Mouse (Mus musculus) right cerebral cortex, postnatal 4 days (tissue): ENCODE results near the gene Rnf185.
A peak's percentile ranks its signal among the peaks of the same experiment; 100 is the strongest.

Source experiments
- DNase-seq: peaks from one replicate; pipeline ENCODE4 v3.0.0-alpha.2; 2022

Gene Rnf185

DNA sequence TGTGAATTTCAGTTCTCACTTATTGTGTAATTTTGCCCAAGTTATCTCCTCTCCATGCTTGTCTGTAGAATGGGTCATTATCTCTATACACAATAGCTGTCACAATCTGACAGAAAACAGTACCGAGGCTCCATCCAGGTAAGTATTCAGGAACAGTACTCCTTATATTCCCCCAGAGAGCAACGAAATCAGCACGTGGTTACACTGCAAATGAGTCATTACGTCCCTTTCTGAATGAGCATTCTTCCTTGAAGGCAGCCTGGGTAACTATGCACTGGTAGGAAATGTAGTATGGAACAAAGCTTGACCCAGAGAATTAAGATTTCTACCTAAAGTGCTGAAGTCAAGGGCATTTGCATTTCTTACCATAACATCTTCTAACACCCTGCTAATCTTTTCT is 9.5 kb downstream of the Rnf185 start:
- DNase-seq = no peak

DNA sequence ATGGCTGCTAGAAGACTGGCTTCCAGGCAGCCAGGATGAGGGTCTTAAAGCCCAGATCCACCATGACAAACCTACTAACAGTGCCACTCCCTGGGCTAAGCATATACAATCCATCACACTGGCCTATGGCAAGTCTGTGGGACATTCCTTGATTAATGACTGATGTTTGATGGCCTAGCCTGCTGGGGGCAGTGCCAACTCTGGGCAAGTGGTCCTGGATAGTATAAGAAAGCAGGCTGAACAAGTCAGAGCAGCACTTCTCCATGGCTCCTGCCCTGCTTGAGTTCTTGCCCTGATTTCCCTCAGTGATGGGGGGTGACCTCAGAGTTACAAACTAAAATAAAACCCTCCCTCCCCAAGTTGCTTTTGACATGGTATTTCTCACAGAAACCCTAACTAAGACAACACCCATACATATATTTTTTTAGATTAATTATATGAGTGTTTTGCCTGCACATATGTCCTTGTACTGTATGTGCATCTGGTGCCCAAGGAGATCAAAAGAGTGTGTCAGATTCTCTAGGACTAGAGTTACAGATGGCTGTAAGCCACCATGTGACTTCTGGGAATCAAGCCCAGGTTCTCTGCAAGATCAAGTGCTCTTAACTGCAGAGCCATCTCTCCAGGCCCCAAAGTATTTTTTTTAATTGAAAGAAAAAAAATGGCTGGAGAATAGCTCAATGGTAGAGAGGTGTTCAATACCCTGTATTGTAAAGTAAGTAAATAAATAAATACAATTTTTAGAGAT is 10.3 kb downstream of the Rnf185 start:
- DNase-seq = no peak

DNA sequence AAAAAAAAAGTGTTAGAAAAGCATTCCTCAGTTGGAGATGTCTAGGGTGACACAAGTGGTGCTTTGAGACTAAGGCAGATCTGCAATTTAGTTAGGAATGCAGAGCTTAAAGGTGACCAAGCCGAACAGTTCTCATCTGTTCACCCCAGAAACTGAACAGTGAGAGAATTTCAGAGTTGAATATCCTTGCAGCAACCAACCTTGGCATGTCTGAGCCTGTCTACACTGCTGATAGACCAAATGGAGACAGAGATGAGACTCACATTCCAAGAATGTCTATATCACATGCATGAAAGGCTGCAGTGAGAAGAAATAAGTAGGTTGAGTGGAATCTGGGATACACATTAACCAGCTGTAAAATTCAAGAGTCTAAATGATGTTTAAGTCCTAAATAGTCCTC is 14.5 kb downstream of the Rnf185 start:
- no peak for DNase-seq

DNA sequence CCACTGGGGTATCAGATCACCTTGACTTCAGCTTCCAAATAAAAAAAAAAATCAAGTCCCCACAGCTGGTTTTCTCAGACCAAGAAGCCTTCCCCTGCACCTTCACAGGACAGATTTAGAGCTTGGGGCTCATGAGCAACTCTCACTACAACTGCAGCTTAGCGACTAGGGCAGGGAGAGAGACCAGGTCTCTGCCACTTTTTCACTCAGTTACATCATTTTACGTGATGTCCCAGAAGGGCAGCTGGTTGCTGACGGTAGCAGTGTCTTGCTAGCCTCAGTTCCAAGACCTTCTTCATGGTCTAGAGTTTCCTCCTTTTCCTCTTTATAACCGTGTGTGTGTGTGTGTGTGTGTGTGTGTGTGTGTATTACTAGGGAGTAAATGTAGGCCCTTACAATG is 18.4 kb downstream of the Rnf185 start:
- DNase-seq = no peak

DNA sequence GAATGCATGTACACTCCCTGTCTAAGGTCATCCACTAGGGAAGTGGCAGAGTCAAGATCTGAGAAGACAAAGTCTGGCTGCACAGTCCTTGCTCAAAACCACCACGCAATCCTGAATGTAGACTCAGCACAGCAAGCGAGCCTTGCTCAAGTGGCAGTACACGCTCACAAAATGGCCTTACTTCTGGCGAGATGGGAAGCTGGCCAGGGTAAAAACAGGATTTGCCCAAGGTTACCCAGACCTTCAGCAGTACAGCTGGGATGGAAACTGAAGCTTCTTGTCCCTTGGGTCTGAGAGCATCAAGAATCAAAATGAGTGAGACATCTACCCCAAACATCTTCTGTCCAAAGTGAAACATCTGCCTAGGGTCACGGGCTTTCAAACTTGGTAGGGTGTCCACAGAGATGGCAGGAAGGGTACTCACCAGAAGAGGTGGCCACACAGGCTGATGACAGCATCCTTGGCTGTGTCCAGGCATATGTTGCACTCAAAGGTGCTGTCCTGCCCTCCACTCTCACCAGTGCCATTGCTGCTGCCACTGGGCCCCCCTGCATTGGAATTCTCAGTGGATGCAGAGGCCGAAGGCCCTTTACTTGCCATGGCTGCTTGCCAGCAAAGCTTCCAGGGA is 20.1 kb downstream of the Rnf185 start:
- DNase-seq = no peak

DNA sequence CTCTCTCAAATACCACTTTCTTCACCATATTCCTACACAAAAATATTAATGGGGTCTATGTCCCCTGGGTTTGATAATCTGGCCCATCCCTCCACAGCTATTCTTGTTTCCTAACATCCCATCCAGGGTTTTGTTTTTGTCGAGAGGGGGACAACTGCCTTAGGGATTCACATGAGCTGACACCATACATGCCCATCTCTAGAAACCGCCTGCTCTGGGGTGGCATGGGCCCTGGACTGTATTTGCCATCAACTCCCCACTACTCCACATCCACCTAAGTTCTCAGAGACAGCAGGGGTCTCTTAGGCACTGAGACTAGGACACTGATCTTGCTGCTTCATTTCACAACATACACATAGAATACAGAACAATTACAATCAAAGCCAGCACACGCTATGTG is 20.6 kb downstream of the Rnf185 start:
- DNase-seq = no peak

DNA sequence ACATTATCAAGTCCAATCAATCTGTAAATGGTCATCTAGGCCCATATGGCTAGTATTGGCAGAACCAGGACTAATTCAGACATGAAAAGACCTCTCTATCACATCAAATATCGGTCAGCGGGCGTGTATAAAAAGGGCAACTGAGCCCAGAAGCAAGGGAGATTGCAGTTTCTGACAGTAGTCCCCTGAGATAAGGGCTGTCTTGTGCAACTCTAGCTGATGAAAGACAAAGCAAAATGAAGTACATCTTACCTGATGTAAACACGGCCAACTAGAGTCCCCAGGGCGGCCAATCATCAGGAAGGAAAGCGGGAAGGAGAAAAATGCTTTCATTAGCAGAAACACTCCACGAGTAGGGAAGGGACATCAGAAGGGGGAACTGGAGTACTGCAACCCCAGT is 23.5 kb downstream of the Rnf185 start:
- no peak for DNase-seq

DNA sequence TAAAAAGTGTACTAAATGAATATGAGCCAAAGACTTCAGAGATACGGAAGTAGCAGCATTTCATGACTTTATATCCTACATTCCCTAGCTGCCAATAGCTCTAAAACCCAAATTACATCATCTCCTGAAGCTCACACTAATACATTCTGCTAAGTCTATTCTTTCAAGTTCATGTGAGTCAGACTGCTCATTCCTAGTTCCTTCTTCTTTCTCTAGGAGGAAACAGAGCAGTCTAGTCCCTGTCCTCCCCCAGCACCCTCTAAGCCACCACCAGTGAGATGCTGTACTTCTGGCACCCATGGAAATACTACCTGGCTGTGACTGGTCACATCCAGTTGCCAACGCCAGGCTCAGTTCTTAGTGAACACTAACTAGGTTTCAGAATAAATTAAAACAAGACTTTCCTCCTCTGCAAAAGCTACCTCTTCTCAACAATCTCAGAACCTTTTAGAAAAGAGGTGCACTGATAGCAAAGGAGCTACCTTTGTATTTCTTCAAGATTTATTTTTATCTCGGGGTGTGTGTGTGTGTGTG is 24.4 kb downstream of the Rnf185 start:
- DNase-seq = no peak

DNA sequence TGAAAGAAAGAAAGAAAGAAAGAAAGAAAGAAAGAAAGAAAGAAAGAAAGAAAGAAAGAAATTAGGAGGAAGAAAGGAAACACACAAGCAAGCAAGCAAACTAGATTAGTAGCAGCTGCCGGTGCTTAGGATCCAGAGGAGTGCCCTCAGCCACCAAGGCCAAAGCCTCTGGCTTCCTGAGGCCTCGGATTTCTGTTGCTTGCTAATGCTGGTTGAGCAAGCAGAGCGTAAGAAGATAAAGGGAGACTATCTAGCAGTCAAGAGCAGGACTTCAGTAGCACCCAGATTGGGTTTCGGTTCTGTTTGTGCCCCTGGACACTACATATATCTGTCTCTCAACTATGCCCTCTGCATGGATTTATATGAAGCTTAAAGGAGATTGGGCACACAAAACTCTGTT is 29.9 kb downstream of the Rnf185 start:
- no peak for DNase-seq

DNA sequence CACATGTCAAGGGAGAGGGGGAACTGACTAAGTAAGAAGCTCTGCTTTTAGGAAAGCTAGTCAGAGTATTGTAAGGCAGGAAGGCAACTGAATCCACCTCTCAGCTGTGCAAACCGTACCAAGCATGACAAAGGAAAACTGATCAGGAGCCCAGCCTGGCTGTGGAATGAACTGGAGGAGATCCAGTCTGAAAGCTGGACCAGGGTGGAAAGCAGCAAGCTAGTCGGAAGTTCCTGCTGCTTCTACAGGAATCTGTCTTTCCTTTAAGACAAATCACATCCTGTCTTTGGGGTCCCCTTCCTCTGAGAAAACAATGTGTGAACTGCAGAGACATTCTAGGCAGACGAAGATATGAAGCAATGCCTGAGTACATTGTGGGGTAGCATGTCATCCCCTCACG is 33.4 kb downstream of the Rnf185 start:
- no peak for DNase-seq

DNA sequence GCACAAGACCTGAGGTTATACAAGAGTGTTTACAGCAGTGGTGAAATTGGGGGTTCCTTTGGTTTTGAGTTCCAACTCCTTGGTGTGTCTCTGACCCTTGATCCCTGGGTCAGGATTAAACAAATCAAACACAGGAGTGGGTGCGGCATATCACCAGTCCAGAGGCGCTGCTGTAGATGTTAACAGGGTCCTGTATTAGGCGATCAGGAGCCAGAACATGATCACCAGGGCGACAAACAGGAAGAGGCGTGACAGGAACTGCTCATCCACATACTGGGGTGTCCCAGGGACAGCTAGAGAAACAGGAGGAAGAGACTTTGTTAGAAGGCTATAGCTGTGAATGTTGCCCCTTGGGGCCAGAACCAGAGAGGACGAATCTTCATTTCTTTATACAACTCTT is 34.4 kb downstream of the Rnf185 start:
- DNase-seq = no peak

DNA sequence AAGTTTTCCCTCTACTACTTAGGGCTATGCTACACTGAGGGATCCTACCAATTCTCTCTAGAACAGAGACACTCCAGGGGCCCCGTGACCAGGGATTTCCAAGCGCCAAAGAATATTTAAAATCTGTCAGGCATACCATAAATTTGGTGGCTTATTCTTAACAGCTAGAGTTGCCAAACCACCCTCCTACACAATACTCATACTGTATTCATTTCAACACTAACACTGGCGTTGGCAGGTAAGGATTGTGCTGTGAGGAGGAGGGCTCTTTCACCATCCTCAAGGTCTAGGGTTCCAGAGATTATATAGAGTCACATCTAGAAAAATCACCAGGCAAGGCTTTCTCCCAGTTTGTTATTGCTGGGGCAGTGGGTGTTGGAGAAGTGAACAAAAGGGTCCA is 35.8 kb downstream of the Rnf185 start:
- DNase-seq = no peak

DNA sequence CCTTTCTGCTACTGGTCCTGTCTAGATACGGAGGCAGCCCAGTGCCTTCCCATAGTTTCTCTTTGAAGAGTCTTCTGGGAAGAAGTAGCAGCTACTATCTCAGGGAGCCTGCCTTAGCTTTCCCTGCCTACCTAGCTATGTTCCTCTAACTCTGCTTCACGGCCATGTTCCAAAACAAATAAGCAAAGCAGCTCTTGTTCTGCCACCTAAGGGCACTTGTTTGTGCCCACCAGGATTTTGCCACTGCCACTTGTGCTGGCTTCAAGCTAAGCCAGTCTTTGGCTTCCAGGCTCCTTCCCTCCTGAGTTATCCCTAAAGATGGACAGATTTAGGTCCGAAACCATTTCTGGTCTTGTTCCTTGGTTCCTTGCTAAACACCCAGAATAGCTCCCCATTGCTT is 40.1 kb downstream of the Rnf185 start:
- no peak for DNase-seq

DNA sequence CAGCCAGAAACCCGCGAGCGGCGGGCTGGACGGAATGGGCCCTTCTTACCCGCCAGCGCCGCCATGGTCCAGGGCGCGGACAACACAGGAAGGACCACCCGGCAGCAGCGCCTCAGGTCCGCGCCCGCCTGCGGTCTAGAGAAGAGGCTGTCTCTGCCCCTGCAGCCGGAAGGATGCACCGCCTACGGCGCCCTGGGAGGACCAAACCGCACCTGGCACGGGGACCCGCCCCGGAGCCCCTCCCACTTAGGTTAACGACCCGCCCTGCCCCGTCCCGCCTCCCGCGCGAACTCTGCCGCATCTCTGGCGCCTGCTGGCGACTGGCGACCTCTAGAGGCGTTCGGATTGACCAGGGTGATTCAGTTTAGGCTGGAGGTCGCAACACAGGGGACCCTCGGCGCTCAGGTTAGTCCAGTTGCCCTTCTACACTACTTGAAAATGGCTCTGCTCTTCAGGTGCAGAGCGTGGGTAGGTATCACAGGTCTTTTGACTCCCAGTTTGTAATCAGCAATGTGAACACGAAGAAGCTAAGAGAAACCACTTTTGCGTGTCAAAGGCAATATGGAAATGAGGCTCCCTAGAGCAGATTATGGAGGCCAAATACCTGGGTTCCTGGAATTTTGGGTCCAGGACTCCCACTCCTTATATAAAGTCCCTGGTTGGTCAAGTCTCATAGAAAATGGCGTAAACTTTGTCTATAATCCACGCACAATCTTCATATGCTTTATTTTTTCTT is 43.0 kb downstream of the Rnf185 start, which contains the start of gene Limk2:
TSS of gene Limk2 (minus strand) at position 193 of the 736 bp plus-strand sequence.
- DNase-seq = peak; percentile 80

DNA sequence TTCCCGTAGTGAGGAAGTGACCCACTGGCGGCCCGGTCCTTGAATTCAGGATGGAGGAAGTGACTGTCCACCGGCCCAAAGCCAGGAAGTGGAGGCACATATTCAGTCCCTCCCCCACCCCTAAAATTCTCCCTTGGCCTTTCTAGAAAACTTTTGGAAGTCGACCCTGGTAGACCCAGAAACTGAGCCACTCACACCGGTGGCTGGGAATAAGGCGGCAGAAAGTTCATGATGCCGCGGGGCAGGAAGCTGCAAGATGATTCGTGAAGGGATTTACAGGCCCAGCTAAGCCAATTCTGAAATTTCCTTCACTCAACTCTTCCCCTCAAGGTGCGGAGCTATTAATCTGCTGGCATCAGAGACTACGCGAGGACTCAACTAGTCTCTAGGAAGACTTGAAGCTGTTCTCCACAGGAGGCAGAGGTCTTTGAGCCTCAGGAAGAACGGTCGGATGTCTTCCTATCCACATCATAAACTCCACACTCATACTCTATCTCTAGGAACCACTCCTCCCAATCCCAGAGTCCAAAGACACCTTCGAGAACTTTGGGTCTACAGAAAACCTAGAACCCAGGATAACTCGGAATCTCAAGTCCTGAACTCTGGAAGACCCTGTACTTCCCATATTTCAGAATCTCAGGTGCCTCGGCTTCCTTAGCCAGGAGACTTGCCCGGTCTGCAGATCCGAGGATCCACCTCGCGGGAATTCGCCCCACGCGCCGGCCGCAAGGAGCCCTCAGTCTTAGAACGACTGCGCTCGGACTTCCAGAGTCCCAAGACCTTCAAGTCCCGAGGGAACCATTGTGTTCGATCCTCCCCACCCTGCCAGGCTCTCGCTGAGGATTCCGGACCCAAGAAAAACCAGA is 43.8 kb downstream of the Rnf185 start:
- DNase-seq = no peak

DNA sequence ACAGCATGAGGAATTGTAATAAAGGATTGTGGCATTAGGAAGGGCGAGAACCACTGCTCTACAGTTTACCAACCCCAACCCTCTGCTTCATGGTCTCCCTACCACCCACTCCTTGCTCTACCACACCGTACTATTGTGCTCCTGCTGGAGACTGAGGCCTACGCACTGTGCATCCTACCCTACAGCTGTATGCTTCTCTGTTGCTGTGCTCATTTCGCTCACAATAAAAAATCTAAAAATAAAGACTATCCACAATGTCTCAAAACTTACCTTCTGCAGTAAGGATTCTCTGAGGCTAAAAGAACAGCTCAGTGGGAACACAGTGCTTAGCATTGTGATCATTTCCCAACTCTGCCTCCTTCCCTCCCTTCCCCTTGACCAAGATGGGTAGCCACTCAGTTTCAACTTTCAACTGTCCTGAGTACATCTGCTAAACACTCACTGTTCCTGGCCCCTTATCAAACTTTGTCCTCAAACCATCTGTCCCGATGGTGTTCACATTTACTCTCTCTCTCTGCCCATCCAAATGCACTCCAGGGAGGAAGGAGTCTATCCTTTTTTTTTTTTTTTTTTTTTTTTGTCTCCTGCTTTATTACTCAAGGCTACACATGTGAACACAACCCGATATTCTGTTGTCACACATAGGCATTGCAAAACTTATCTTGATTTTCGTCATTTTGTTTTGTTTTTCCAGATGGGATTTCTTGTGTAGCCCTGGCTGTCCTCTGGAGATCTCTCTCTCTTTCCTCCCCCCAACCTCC is 47.7 kb downstream of the Rnf185 start:
- no peak for DNase-seq

DNA sequence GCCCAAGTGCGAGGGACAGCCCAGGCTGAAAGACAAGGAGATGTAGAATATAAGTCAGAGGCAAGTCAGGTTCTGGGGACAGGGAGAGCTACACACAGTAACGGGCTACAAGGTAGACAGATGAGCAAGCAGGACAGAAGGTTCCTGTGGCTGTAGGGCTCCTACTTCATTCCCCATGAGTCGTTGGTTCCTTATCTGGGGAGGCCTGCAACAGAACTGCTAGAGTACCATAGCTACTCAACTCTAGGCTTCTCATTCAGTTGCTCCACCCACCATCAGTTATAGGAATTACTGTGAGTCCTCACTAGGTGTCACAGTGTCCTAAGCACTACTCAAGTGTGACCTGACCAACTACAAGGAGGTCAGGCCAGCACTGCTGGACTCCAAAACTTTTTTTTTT is 49.1 kb downstream of the Rnf185 start:
- no peak for DNase-seq

DNA sequence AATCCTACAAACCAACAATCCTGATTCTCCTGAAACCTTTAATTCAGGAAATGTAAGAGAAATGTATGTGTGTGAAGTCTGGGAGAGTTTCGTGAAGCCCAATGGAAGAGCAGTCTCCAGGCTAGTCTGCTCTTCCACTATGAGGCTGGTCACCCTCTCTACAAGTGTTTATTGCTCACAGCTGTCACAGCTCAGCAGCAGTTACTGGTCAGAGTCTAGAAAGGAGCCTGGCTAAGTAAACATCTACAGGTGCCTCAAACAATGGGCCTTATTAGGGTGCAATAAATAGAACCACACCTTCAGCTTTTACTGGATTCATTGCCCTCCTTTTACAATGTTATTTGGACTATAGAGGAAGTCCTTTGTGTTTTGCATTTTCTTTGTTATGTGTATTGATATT is 53.8 kb downstream of the Rnf185 start:
- no peak for DNase-seq

DNA sequence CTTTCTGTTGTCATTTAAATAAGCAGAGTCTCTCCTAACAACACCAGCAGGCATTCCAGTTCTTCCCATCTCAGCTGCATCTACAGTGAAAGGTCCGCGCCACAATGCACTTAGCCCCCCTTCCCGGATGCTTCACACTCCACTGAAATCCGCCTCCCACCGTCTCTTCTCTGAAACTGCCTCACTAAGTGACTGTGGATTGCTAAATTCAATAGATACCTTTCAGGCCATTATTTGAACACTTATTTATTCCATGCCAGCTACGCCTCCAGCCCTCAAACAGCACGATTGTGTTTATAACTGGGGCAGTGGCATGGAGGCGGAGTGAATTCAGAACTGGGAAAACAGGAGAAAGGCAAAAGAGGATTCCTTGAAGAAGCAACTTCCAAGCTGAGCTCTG is 55.6 kb downstream of the Rnf185 start:
- DNase-seq = no peak

DNA sequence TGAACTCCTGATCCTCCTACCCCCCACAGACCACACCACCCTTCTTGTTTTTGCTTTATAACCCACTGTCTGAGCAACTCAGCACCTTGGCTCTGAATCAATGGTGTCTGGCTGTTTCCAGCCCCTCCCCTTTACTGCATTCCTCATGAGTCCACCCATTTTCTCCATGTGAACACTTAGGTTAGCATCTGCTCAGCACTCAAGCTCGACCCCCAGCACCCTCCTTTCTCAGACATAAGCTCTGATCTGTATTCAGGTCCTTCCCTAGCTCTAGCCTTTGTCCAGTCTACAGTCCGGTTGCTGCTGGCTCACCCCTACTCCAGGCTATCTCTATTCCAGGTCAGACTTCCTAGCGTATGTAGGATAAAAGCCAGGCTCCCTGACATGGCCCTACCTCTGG is 56.1 kb downstream of the Rnf185 start:
- DNase-seq = no peak

DNA sequence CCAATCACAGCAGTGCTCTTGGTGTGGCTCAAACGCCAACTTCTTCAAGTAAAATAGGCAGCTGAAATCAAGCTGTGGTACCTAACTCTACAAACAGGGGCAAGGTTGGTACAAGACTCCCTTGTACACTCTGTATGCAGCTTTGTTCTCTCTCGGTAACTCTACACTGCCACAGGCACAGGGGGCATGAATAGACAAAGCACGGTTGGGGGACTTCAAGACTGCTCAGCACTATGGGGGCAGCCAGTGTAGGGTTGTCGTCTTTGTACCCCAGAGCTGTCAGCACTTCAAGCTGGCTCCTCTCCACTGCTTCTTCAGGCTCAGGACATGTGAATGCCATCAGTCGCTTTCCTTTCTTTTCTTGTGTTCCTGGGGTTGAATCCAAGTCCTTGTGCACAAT is 57.6 kb downstream of the Rnf185 start:
- DNase-seq = no peak

DNA sequence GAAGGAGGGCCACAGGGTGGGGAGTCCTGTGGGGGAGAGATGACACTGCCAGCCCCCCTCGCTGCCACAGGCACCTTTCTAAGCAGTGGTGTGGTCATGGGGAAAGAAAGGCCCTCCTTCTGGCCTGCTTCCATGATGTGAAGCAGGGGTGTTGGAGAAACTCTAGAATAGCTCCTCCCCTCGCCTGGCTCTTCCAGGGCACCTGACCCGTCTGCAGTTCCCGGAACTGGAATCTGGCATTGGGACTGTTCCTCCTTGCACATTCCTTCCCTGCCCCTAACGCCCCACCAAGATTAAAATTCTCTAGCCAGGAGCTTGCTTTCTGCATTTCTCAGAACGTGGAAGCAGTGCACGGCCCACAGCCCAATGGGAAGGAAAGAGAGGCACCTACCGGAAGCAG is 59.6 kb downstream of the Rnf185 start:
- no peak for DNase-seq
